Mouse (Mus musculus): ENCODE measurements around the gene Mpzl2. TPM values are rescaled to one million over a fixed set of nuclear protein-coding genes. Genes with fewer than 3 reads are reported as not detected.

Mpzl2 gene
- polyA plus RNA-seq, 1 experiment, result not detected

DNA sequence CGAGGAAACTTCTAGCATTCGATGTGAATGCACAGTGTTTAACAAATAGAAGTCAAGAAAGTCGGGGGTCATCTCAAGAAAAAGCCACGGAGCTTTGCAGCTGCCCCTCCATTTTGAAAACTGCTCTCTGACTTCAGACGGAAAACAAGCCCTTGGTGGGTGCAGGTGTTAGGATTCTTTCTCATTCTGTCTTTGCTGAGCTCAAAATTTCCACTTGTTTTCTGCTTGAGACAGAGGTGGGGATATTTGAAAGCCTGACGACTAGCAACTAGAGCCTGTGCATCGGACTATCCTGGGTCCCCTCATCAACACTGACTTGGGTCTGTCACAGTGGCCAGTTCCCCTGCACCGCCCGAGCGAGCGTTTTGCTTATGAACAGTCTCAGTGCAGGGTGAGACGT, 32.2 kb upstream of the Mpzl2 start:
- H3K4me3 ChIP-seq (ENCODE audit: insufficient read depth, low read depth, low read length), result no peak overlapping the region
- WGBS, result 79% methylated on average over 12 of the region's 12 CpGs

DNA sequence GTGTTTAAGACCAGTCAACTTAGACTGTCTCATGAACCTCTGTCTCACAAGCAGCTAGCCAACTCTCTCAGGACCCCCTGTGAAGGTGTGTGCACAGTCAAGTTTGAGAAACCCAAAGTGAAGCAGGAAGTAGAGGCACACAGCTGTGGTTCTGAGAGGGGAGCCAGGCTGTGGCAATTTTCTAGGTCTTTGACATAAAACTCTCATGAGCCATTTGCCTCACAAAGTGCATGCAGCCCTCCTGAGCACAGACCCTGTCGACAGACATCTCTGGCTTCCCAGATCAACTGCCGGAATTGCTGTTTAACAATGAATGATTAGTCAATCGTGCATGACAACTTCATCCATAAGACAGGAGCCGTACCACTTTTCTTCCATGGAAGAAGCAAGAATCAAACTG, 31.3 kb upstream of the Mpzl2 start:
- Histone ChIP-seq H3K27ac (ENCODE audit: insufficient read depth, low read depth, low read length) (no peak overlapping the region), H3K4me1 (ENCODE audit: control insufficient read depth, insufficient read depth, low read length) (no peaks in the 10 kb centered on the region), H3K4me3 (ENCODE audit: insufficient read depth, low read depth, low read length) (no peak overlapping the region)
- WGBS, result 82% methylated on average over 4 of the region's 4 CpGs
- no peak for TF ChIP-seq CTCF (IDR thresholded peaks at IDR 0.05; ENCODE audit: insufficient read depth, low read depth, low read length)
- TF ChIP-seq POLR2A (IDR thresholded peaks at IDR 0.05; ENCODE audit: insufficient read depth, low read depth, low read length), result no peak

More for the DNA sequence above, 32.2 kb upstream of the Mpzl2 start:
- no peak for TF ChIP-seq POLR2A (IDR thresholded peaks at IDR 0.05; ENCODE audit: insufficient read depth, low read depth, low read length)
- no peak for TF ChIP-seq CTCF (IDR thresholded peaks at IDR 0.05; ENCODE audit: insufficient read depth, low read depth, low read length)
- Histone ChIP-seq H3K27ac (ENCODE audit: insufficient read depth, low read depth, low read length) (no peak overlapping the region), H3K4me1 (ENCODE audit: control insufficient read depth, insufficient read depth, low read length) (no peaks in the 10 kb centered on the region)

DNA sequence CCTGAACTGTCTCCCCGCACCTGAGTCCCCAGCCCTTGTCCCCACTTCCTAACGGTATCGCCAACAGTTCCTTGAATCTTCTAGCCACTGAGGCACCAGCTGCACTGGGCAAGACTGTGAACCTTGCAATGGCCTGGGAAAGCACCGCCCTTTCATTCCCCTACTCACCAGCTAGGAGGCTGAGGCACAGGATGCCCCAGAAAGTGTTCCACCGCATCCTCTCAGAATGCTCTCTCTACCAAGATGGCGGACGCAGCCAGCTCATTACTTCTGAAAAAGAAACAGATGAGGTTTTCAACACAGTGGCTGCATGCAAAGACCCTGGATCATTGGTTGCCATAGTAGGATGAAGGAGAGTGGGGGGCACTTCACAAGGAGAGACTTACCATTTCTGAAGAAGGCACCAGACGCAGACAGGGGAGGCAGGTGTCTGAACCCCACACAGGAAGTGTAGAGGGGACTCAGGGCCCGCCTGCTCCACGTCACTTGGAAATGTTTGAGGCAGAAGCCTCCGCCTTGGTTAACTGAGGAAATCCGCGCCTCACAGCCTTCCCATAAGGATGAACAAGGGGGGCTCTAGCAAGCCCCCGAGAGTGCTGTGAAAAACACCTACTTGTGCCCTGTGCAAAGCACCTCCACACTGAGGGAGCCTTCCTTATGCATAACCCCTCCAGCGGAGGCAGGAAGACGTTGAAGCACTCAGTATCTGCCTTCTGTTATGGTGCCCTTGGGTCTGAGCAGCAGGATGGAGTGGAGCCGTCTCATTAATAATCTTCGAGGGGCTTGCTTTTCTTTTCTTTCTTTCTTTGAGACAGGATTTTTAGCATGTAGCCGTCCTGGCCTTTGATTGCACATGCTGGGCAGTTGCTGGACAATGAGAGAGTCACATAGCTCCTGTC, 30.2 kb upstream of the Mpzl2 start, which contains the start of gene Cd3e:
Gene Cd3e, minus strand, starts transcription at position 448 of the 899 bp plus-strand sequence.
- Histone ChIP-seq H3K4me1 (ENCODE audit: control insufficient read depth, insufficient read depth, low read length) (no peaks in the 10 kb centered on the region), H3K27ac (ENCODE audit: insufficient read depth, low read depth, low read length) (no peak within 1 kb of the TSS; the same call in 1 of the 2 replicates), H3K4me3 (ENCODE audit: insufficient read depth, low read depth, low read length) (no peak within 1 kb of the TSS)
- WGBS, result 81% methylated on average over 19 of the region's 19 CpGs
- TF ChIP-seq CTCF (IDR thresholded peaks at IDR 0.05; ENCODE audit: insufficient read depth, low read depth, low read length), result no peak
- TF ChIP-seq POLR2A (IDR thresholded peaks at IDR 0.05; ENCODE audit: insufficient read depth, low read depth, low read length), result no peak

DNA sequence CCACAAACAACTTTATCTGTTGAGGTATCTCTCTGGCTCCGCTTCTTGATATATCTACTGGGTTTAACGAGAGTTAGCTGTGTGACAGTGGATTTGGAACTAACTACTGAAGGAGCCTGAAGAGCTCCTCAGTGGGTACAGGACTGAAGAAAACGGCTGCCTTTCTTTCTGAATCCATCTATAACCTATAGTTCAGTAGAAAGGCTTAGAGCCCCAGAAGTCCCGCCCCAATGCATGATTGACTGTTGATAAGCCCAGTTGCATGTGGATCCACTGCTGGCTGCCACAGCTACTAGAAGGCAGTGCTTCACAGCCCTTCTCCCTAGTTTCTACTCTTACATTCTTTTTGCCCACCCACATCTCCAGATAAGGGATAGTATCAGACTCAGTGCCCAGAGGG, 29.1 kb upstream of the Mpzl2 start:
- no peak overlapping the region for H3K4me3 ChIP-seq (ENCODE audit: insufficient read depth, low read depth, low read length)
- TF ChIP-seq POLR2A (IDR thresholded peaks at IDR 0.05; ENCODE audit: insufficient read depth, low read depth, low read length) (no peak), CTCF (IDR thresholded peaks at IDR 0.05; ENCODE audit: insufficient read depth, low read depth, low read length) (no peak)
- H3K4me1 ChIP-seq (ENCODE audit: control insufficient read depth, insufficient read depth, low read length), result no peaks in the 10 kb centered on the region
- WGBS, result 73% methylated on average over 4 of the region's 4 CpGs
- H3K27ac ChIP-seq (ENCODE audit: insufficient read depth, low read depth, low read length), result no peak overlapping the region

DNA sequence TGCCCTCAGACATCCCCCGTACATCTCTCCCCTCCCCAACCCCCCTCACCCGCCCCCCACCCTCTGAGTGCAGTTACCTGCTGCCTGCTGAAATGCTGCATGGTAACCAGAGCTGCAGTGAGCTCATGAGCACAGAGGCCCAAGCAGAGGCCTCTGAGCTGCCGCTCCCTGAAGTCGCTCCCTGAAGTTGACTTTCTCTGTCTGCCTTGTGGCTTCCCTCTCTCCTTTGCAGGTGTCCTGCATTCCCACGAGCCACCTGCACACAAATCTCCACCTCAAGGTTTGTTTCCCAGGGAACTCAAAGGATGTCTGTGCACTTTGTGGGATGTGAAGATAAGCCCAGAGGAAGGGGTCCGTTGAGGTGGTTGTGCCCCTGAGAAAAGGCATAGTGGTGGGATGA, 28.3 kb upstream of the Mpzl2 start:
- Histone ChIP-seq H3K4me1 (ENCODE audit: control insufficient read depth, insufficient read depth, low read length) (no peaks in the 10 kb centered on the region), H3K4me3 (ENCODE audit: insufficient read depth, low read depth, low read length) (no peak overlapping the region), H3K27ac (ENCODE audit: insufficient read depth, low read depth, low read length) (no peak overlapping the region)
- TF ChIP-seq CTCF (IDR thresholded peaks at IDR 0.05; ENCODE audit: insufficient read depth, low read depth, low read length) (no peak), POLR2A (IDR thresholded peaks at IDR 0.05; ENCODE audit: insufficient read depth, low read depth, low read length) (no peak)
- WGBS, result 59% methylated on average over 6 of the region's 6 CpGs

DNA sequence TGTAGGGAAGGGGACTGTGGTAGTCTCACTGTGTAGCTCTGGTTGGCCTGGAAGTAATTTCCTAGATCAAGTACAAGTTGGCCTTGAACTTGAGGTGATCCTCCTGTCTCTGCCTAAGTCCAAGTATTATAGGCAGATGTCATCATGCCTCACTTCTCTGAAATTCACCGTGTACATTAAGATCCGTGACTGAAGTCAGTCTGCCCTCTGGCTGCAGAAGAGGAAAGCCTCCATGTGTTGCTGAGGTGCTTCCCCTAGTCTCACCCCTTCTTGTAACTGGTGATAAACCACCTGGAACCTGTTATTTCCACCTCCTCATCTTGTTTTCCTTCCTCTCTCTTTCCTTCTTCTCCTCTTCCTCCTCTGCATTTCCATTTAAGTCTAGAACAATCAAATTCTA, 24.7 kb upstream of the Mpzl2 start:
- 41% methylated on average over 2 of the region's 2 CpGs for WGBS
- H3K27ac ChIP-seq (ENCODE audit: insufficient read depth, low read depth, low read length), result no peak overlapping the region
- no peak overlapping the region for H3K4me3 ChIP-seq (ENCODE audit: insufficient read depth, low read depth, low read length)
- no peaks in the 10 kb centered on the region for H3K4me1 ChIP-seq (ENCODE audit: control insufficient read depth, insufficient read depth, low read length)
- TF ChIP-seq POLR2A (IDR thresholded peaks at IDR 0.05; ENCODE audit: insufficient read depth, low read depth, low read length) (no peak), CTCF (IDR thresholded peaks at IDR 0.05; ENCODE audit: insufficient read depth, low read depth, low read length) (no peak)

DNA sequence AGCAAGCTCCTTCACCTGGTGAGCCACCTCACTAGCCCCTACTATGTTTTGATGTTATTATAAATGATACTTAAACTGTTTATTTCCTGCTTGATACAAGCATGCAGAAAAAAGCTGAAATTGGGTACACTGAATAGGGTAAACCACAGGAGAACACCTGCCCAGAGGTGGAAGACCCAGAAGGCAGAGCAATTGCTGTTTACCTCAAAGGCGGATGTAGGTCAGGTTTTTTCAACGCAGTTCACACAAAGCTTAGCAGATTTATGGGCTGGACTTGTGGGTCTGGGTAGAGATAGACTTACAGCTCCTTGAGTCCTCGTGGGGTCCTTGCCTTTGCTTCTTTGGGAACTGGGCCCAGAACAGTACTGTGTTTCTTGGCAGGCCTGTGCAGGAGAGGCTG, 23.8 kb upstream of the Mpzl2 start:
- TF ChIP-seq POLR2A (IDR thresholded peaks at IDR 0.05; ENCODE audit: insufficient read depth, low read depth, low read length) (no peak), CTCF (IDR thresholded peaks at IDR 0.05; ENCODE audit: insufficient read depth, low read depth, low read length) (no peak)
- WGBS, result 62% methylated on average over 3 of the region's 3 CpGs
- Histone ChIP-seq H3K4me1 (ENCODE audit: control insufficient read depth, insufficient read depth, low read length) (no peaks in the 10 kb centered on the region), H3K4me3 (ENCODE audit: insufficient read depth, low read depth, low read length) (no peak overlapping the region), H3K27ac (ENCODE audit: insufficient read depth, low read depth, low read length) (no peak overlapping the region)

DNA sequence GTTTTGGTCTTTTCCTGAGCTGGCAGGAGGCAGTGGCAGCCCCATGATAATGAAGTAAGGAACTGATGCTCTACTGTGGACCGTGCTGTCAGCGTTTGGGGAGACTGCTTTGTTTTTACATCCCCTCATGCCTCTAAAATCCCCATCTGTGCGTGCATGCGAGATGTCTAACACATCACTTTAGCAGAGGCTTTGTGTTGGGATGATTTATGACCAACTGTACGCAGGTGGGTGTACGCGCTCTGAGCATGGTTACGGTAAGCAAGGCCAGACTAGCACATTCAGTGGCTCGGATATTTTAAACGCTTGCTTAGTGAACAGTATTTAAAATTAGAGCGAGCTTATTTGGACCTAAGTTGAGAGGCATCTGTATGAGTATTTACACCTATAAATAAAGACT, 21.6 kb upstream of the Mpzl2 start:
- no peak for TF ChIP-seq POLR2A (IDR thresholded peaks at IDR 0.05; ENCODE audit: insufficient read depth, low read depth, low read length)
- TF ChIP-seq CTCF (IDR thresholded peaks at IDR 0.05; ENCODE audit: insufficient read depth, low read depth, low read length), result no peak
- Histone ChIP-seq H3K4me3 (ENCODE audit: insufficient read depth, low read depth, low read length) (no peak overlapping the region), H3K4me1 (ENCODE audit: control insufficient read depth, insufficient read depth, low read length) (no peaks in the 10 kb centered on the region), H3K27ac (ENCODE audit: insufficient read depth, low read depth, low read length) (no peak overlapping the region)
- WGBS, result 86% methylated on average over 11 of the region's 11 CpGs

DNA sequence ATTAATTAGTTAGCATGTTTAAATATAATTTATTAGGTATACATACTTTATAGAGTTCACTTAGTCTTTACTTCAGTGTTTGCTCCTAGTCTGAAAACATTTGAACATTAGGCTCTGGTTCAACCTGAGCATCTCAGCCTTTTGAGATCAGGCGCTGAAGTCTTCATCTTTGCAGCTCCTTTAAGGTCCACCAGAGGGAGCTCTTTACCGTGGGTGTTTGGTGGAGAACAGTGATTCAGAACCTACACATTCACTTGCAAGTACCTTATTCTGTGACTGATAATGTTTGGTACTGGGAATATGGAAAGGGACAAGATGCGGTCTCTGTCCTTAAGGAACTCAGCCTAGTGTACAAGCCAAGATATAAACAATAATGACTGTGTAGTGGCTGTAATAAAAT, 16.8 kb upstream of the Mpzl2 start:
- H3K4me3 ChIP-seq (ENCODE audit: insufficient read depth, low read depth, low read length), result no peak overlapping the region
- no peaks in the 10 kb centered on the region for H3K4me1 ChIP-seq (ENCODE audit: control insufficient read depth, insufficient read depth, low read length)
- 7% methylated on average over 3 of the region's 3 CpGs for WGBS
- no peak overlapping the region for H3K27ac ChIP-seq (ENCODE audit: insufficient read depth, low read depth, low read length)
- no peak for TF ChIP-seq POLR2A (IDR thresholded peaks at IDR 0.05; ENCODE audit: insufficient read depth, low read depth, low read length)
- no peak for TF ChIP-seq CTCF (IDR thresholded peaks at IDR 0.05; ENCODE audit: insufficient read depth, low read depth, low read length)

Measured in olfactory bulb, adult 2 months (tissue).